Mouse (Mus musculus): ENCODE results near the gene Klk1b22. TPM values are rescaled to one million over a fixed set of nuclear protein-coding genes. Genes with fewer than 3 reads are reported as not detected.
"Not testable (repeated sequence)": the region's sequence is repeated elsewhere in the genome, so short reads cannot be mapped to it uniquely, and the experiment has no call there.

Klk1b22 gene
- not detected in 2 replicates for polyA plus RNA-seq (2015; fragmentation: Nextera tagmentation; extraction: Ambion mirVana)

DNA sequence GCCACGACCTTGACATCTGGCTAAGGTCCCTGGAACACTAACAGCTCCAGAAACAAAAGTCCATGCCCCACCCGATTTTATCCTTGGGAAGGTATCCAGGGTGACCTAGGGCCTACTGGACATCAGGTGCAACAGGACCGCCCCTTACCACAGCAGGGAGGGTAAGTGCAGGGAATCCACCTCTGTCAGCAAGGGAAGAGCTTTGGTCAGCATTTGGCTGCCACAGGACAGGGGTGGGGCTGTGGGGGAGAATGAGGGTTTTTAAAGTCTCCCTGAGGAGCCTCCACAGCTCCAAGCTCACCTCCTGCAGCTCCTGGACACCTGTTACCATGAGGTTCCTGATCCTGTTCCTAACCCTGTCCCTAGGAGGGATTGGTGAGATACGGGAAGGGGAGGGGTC lies at the start of gene Klk1b22:
Klk1b22 (plus strand) TSS at position 301 of the 400 bp plus-strand sequence.
- no peak for ATAC-seq
- Histone ChIP-seq H3K4me2 (ENCODE audit: low read length) (no peak within 1 kb of the TSS), H3K9ac (ENCODE audit: low read depth, low read length) (no peak within 1 kb of the TSS), H3K9me3 (replicated peaks; ENCODE audit: control insufficient read depth, low read length, poor library complexity, severe bottlenecking) (no peaks in the 10 kb centered on the region), H3K36me3 (ENCODE audit: control insufficient read depth, insufficient read depth, low read length) (no peaks in the 10 kb centered on the region), H3K4me1 (ENCODE audit: control insufficient read depth, insufficient read depth, low read length) (no peaks in the 10 kb centered on the region), H3K27ac (ENCODE audit: low read length) (no peak within 1 kb of the TSS), H3K27me3 (ENCODE audit: control insufficient read depth, insufficient read depth, low read depth, low read length) (no peaks in the 10 kb centered on the region), H3K4me3 (ENCODE audit: low read depth, low read length) (no peak within 1 kb of the TSS)
- 79% methylated on average over 4 of the region's 4 CpGs for WGBS

DNA sequence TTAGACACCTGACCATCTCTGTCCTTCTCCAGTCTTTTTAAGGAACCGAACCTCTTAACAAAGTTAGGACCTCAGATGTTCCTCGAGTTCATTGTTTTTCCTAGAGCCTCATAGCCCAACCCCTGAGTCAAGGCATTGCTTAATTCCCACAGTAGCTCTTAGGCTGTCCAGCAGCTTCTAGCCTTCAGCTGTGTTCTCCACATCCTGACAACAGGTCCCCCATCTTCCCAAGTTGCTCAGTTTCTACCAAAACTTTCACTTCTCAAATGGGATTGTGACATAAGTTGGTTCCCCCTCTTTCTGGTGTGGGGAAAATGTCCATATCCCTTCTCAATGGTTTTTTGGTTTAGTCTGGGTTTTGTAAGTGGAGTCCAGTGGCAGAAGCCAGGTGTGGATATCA lies 40.4 kb upstream of the Klk1b22 start:
- no peak for ATAC-seq
- no peaks in the 10 kb centered on the region for H3K36me3 ChIP-seq (ENCODE audit: control insufficient read depth, insufficient read depth, low read length)
- H3K4me2 ChIP-seq (ENCODE audit: low read length): no peak overlapping the region
- H3K27ac ChIP-seq (ENCODE audit: low read length): no peak overlapping the region
- H3K9ac ChIP-seq (ENCODE audit: low read depth, low read length): no peak overlapping the region
- no peak overlapping the region for H3K4me3 ChIP-seq (ENCODE audit: low read depth, low read length)
- H3K9me3 ChIP-seq (replicated peaks; ENCODE audit: control insufficient read depth, low read length, poor library complexity, severe bottlenecking): no peaks in the 10 kb centered on the region
- 73% methylated on average over 2 of the region's 2 CpGs for WGBS
- H3K27me3 ChIP-seq (ENCODE audit: control insufficient read depth, insufficient read depth, low read depth, low read length): no peaks in the 10 kb centered on the region
- H3K4me1 ChIP-seq (ENCODE audit: control insufficient read depth, insufficient read depth, low read length): no peaks in the 10 kb centered on the region

DNA sequence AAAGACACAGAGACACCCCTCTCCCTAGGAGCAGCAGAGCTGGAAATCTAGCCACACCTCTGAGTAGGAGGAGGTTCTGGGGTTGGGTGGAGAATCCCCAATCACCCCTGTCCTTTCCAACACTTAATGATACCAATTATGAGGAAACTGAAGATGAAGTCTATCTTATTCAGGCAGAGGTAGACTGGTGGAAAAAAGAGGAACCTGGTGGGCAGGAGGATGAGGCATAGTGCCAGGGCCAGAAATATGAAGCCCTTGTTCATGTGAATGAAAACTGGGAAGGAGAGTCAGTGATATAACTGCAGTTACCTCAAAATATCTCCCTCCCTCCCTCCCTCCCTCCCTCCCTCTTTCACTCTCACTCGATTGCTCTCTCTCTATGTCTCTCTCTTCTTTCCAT lies 34.8 kb upstream of the Klk1b22 start:
- Histone ChIP-seq H3K9ac (ENCODE audit: low read depth, low read length) (no peak overlapping the region), H3K27me3 (ENCODE audit: control insufficient read depth, insufficient read depth, low read depth, low read length) (no peaks in the 10 kb centered on the region), H3K4me1 (ENCODE audit: control insufficient read depth, insufficient read depth, low read length) (no peaks in the 10 kb centered on the region), H3K4me3 (ENCODE audit: low read depth, low read length) (no peak overlapping the region), H3K36me3 (ENCODE audit: control insufficient read depth, insufficient read depth, low read length) (no peaks in the 10 kb centered on the region), H3K9me3 (replicated peaks; ENCODE audit: control insufficient read depth, low read length, poor library complexity, severe bottlenecking) (peaks cover under 1% of the 10 kb centered on the region; the same call in 1 of the 2 replicates), H3K27ac (ENCODE audit: low read length) (no peak overlapping the region), H3K4me2 (ENCODE audit: low read length) (no peak overlapping the region)
- no peak for ATAC-seq
- WGBS: 67% methylated on average over 1 of the region's 1 CpGs

DNA sequence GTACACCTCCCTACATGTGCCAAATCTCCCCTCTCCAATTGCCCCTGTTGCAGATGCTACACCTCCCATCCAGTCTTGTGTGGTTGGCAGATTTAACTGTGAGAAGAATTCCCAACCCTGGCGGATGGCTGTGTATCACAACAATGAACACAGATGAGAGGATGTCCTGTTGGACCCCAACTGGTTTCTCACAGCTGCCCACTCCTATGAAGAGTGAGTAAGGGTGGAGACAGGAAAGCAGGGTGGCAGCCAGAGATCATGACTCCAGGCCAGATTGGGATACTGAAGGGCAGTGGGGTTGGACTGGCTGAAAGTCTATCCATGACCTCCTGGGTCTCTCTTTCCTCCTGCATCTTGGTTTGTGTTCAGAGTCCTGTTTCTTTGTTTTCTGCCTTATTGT lies 16.4 kb upstream of the Klk1b22 start:
- Histone ChIP-seq H3K9ac (ENCODE audit: low read depth, low read length) (no peak overlapping the region), H3K27ac (ENCODE audit: low read length) (no peak overlapping the region), H3K4me2 (ENCODE audit: low read length) (no peak overlapping the region), H3K4me1 (ENCODE audit: control insufficient read depth, insufficient read depth, low read length) (no peaks in the 10 kb centered on the region), H3K36me3 (ENCODE audit: control insufficient read depth, insufficient read depth, low read length) (no peaks in the 10 kb centered on the region), H3K27me3 (ENCODE audit: control insufficient read depth, insufficient read depth, low read depth, low read length) (no peaks in the 10 kb centered on the region), H3K9me3 (replicated peaks; ENCODE audit: control insufficient read depth, low read length, poor library complexity, severe bottlenecking) (no peaks in the 10 kb centered on the region), H3K4me3 (ENCODE audit: low read depth, low read length) (no peak overlapping the region)
- no peak for ATAC-seq
- 96% methylated on average over 1 of the region's 1 CpGs for WGBS

DNA sequence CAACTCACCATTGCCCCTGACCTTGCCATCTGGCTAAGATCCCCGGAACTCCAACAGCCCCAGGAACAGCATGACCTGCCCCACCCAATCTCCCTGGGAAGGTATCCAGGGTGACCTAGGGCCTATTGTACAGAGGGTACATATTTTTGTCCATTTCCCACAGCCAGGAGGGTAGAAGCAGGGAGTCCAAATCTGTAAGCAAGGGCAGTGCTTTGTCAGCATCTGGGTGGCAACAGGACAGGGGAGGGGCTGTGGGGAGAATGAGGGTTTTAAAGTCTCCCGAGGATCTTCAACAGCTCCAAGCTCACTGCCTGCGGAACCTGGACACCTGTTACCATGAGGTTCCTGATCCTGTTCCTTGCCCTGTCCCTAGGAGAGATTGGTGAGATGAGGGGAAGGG lies 10.4 kb upstream of the Klk1b22 start, which contains the start of gene Klk1b21:
Klk1b21 (plus strand) TSS at position 301 of the 400 bp plus-strand sequence.
- H3K4me2 ChIP-seq (ENCODE audit: low read length); H3K27me3 ChIP-seq (ENCODE audit: control insufficient read depth, insufficient read depth, low read depth, low read length); H3K9ac ChIP-seq (ENCODE audit: low read depth, low read length); H3K36me3 ChIP-seq (ENCODE audit: control insufficient read depth, insufficient read depth, low read length); H3K4me1 ChIP-seq (ENCODE audit: control insufficient read depth, insufficient read depth, low read length); H3K9me3 ChIP-seq (replicated peaks; ENCODE audit: control insufficient read depth, low read length, poor library complexity, severe bottlenecking); H3K27ac ChIP-seq (ENCODE audit: low read length); H3K4me3 ChIP-seq (ENCODE audit: low read depth, low read length); ATAC-seq: not testable (repeated sequence)
- WGBS: 83% methylated on average over 3 of the region's 3 CpGs

DNA sequence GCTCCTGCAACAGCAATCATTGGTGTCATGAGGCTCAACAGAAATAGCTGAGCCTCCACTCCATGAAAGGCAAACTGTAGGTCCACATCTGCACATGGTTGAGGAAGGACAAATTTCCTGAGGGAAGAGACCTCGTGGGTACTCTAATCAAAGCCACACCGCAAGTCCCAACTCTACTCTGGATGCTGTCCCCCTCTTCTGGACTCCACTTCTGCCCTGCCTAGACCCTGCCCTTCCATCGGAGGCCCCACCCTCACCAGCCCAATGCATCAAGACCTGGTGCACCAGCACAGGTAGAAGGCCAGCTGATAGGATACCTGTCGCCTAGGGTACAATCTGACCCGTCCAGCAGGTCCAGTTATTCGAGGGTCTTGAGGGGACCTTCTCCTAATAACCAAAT lies 11.0 kb downstream of the Klk1b22 start:
- H3K4me3 ChIP-seq (ENCODE audit: low read depth, low read length): no peak overlapping the region
- 91% methylated on average over 6 of the region's 6 CpGs for WGBS
- no peak for ATAC-seq
- no peaks in the 10 kb centered on the region for H3K36me3 ChIP-seq (ENCODE audit: control insufficient read depth, insufficient read depth, low read length)
- no peaks in the 10 kb centered on the region for H3K27me3 ChIP-seq (ENCODE audit: control insufficient read depth, insufficient read depth, low read depth, low read length)
- H3K9me3 ChIP-seq (replicated peaks; ENCODE audit: control insufficient read depth, low read length, poor library complexity, severe bottlenecking): no peaks in the 10 kb centered on the region
- H3K4me2 ChIP-seq (ENCODE audit: low read length): no peak overlapping the region
- H3K27ac ChIP-seq (ENCODE audit: low read length): no peak overlapping the region
- no peak overlapping the region for H3K9ac ChIP-seq (ENCODE audit: low read depth, low read length)
- no peaks in the 10 kb centered on the region for H3K4me1 ChIP-seq (ENCODE audit: control insufficient read depth, insufficient read depth, low read length)

DNA sequence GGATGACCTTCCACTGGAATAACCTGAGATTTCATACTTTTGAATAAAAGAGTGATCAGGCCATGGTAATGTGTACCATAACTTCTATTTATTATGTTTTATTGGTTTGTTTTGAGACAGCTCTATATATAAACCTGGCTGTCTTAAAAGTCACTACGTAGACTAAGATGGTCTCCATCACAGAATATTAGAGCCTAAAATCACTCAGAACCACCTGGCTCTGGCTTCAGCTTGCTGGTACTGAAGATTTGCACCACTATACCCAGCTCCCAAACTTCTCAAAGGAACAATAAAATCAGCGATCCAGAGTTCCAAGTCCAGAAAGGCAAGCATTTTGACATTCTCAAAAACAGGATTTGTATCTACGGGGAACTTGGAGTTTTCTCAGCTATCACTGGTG lies 24.0 kb downstream of the Klk1b22 start, which contains the start of gene Klk1b16:
Klk1b16 (plus strand) TSS at position 301 of the 400 bp plus-strand sequence.
- Histone ChIP-seq H3K27me3 (ENCODE audit: control insufficient read depth, insufficient read depth, low read depth, low read length) (no peaks in the 10 kb centered on the region), H3K27ac (ENCODE audit: low read length) (no peak within 1 kb of the TSS), H3K9me3 (replicated peaks; ENCODE audit: control insufficient read depth, low read length, poor library complexity, severe bottlenecking) (no peaks in the 10 kb centered on the region), H3K36me3 (ENCODE audit: control insufficient read depth, insufficient read depth, low read length) (no peaks in the 10 kb centered on the region), H3K4me2 (ENCODE audit: low read length) (no peak within 1 kb of the TSS), H3K9ac (ENCODE audit: low read depth, low read length) (no peak within 1 kb of the TSS), H3K4me1 (ENCODE audit: control insufficient read depth, insufficient read depth, low read length) (no peaks in the 10 kb centered on the region), H3K4me3 (ENCODE audit: low read depth, low read length) (no peak within 1 kb of the TSS)
- ATAC-seq: no peak
- 95% methylated on average over 3 of the region's 3 CpGs for WGBS

Other genes with a start within 250 kb of the Klk1b22 start
- 0.39 TPM in 1 of 2 replicates, not detected in the other for gene Klk4, start 231.5 kb upstream of the Klk1b22 start, polyA plus RNA-seq (2015; fragmentation: Nextera tagmentation; extraction: Ambion mirVana)
- gene Klk15, start 178.9 kb upstream of the Klk1b22 start, polyA plus RNA-seq (2015; fragmentation: Nextera tagmentation; extraction: Ambion mirVana): not detected in 2 replicates
- not detected in 2 replicates for gene Klk1b8, start 162.0 kb upstream of the Klk1b22 start, polyA plus RNA-seq (2015; fragmentation: Nextera tagmentation; extraction: Ambion mirVana)
- not detected in 2 replicates for gene Klk1b1, start 145.9 kb upstream of the Klk1b22 start, polyA plus RNA-seq (2015; fragmentation: Nextera tagmentation; extraction: Ambion mirVana)
- gene Klk1b9, start 136.6 kb upstream of the Klk1b22 start, polyA plus RNA-seq (2015; fragmentation: Nextera tagmentation; extraction: Ambion mirVana): not detected in 2 replicates
- not detected in 2 replicates for gene Klk1b11, start 116.8 kb upstream of the Klk1b22 start, polyA plus RNA-seq (2015; fragmentation: Nextera tagmentation; extraction: Ambion mirVana)
- gene Klk1b26, start 100.5 kb upstream of the Klk1b22 start, polyA plus RNA-seq (2015; fragmentation: Nextera tagmentation; extraction: Ambion mirVana): not detected in 2 replicates
- not detected in 2 replicates for gene Klk1b27, start 60.4 kb upstream of the Klk1b22 start, polyA plus RNA-seq (2015; fragmentation: Nextera tagmentation; extraction: Ambion mirVana)
- not detected in 2 replicates for gene Klk1b21, start 10.3 kb upstream of the Klk1b22 start, polyA plus RNA-seq (2015; fragmentation: Nextera tagmentation; extraction: Ambion mirVana)
- not detected in 2 replicates for gene Klk1b16, start 24.1 kb downstream of the Klk1b22 start, polyA plus RNA-seq (2015; fragmentation: Nextera tagmentation; extraction: Ambion mirVana)
- not detected in 2 replicates for gene Klk1b24, start 75.6 kb downstream of the Klk1b22 start, polyA plus RNA-seq (2015; fragmentation: Nextera tagmentation; extraction: Ambion mirVana)
- gene Klk1b3, start 85.5 kb downstream of the Klk1b22 start, polyA plus RNA-seq (2015; fragmentation: Nextera tagmentation; extraction: Ambion mirVana): not detected in 2 replicates
- gene Klk1b4, start 94.8 kb downstream of the Klk1b22 start, polyA plus RNA-seq (2015; fragmentation: Nextera tagmentation; extraction: Ambion mirVana): not detected in 2 replicates
- gene Klk1b5, start 103.3 kb downstream of the Klk1b22 start, polyA plus RNA-seq (2015; fragmentation: Nextera tagmentation; extraction: Ambion mirVana): not detected in 2 replicates
- not detected in 2 replicates for gene Klk1, start 112.7 kb downstream of the Klk1b22 start, polyA plus RNA-seq (2015; fragmentation: Nextera tagmentation; extraction: Ambion mirVana)
- not detected in 2 replicates for gene Gm36864, start 123.5 kb downstream of the Klk1b22 start, polyA plus RNA-seq (2015; fragmentation: Nextera tagmentation; extraction: Ambion mirVana)
- 1.1 and 1.5 TPM in 2 replicates for gene 1700028J19Rik, start 134.0 kb downstream of the Klk1b22 start, polyA plus RNA-seq (2015; fragmentation: Nextera tagmentation; extraction: Ambion mirVana)
- gene 2410002F23Rik, start 134.0 kb downstream of the Klk1b22 start, polyA plus RNA-seq (2015; fragmentation: Nextera tagmentation; extraction: Ambion mirVana): 225 and 237 TPM in 2 replicates
- gene Acp4, start 144.7 kb downstream of the Klk1b22 start, polyA plus RNA-seq (2015; fragmentation: Nextera tagmentation; extraction: Ambion mirVana): 0.14 TPM in 1 of 2 replicates, not detected in the other
- gene Gm15517, start 148.8 kb downstream of the Klk1b22 start, polyA plus RNA-seq (2015; fragmentation: Nextera tagmentation; extraction: Ambion mirVana): not detected in 2 replicates
- 4.0 and 4.2 TPM in 2 replicates for gene Clec11a, start 194.2 kb downstream of the Klk1b22 start, polyA plus RNA-seq (2015; fragmentation: Nextera tagmentation; extraction: Ambion mirVana)
- 35.6 and 36.8 TPM in 2 replicates for gene Shank1, start 197.6 kb downstream of the Klk1b22 start, polyA plus RNA-seq (2015; fragmentation: Nextera tagmentation; extraction: Ambion mirVana)